Mouse (Mus musculus) limb, embryonic 11.5 days (tissue): Measurements from ENCODE around the gene Kirrel3. TPM values are rescaled to one million over a fixed set of nuclear protein-coding genes. Genes with fewer than 3 reads are reported as not detected.

Source experiments
- ATAC-seq: fragments of 200-750 bp; cut with Nextera tagmentation; 2 replicates; pipeline ENCODE4 v1.8.0; 2017; ENCODE audit warnings: low read depth; ENCODE audit not compliant: insufficient number of reproducible peaks, low FRiP score, low TSS enrichment
- DNase-seq: peaks from one replicate; pipeline ENCODE4 v3.0.0-alpha.2; 2015; ENCODE audit warnings: low spot score
- H3K27ac ChIP-seq: fragments of 300-500 bp; sonication (generic); replicated peaks from 2 replicates; pipeline ENCODE4 v1.5.1; 2014; ENCODE audit warnings: low read depth, mild to moderate bottlenecking, low read length
- H3K27me3 ChIP-seq: fragments of 300-500 bp; sonication (generic); 2 replicates; pipeline ENCODE4 v1.6.1; 2014; ENCODE audit warnings: mild to moderate bottlenecking, low read length, mixed read lengths; ENCODE audit not compliant: control insufficient read depth, insufficient read depth
- H3K36me3 ChIP-seq: fragments of 300-500 bp; sonication (generic); 2 replicates; pipeline ENCODE4 v1.6.1; 2014; ENCODE audit warnings: mild to moderate bottlenecking, low read length, moderate library complexity, mixed read lengths; ENCODE audit not compliant: control insufficient read depth, insufficient read depth
- H3K4me1 ChIP-seq: fragments of 300-500 bp; sonication (generic); 2 replicates; pipeline ENCODE4 v1.6.1; 2014; ENCODE audit warnings: low read length, mixed read lengths; ENCODE audit not compliant: control insufficient read depth, insufficient read depth
- H3K4me2 ChIP-seq: fragments of 300-500 bp; sonication (generic); 2 replicates; pipeline ENCODE4 v1.6.1; 2014; ENCODE audit warnings: low read depth, mild to moderate bottlenecking, moderate library complexity; ENCODE audit not compliant: severe bottlenecking
- H3K4me3 ChIP-seq: fragments of 300-500 bp; sonication (generic); 2 replicates; pipeline ENCODE4 v1.5.1; 2014; ENCODE audit warnings: low read depth, low read length
- H3K9ac ChIP-seq: fragments of 300-500 bp; sonication (generic); 2 replicates; pipeline ENCODE4 v1.6.1; 2014; ENCODE audit warnings: mild to moderate bottlenecking, low read length
- H3K9me3 ChIP-seq: fragments of 300-500 bp; sonication (generic); 2 replicates; pipeline ENCODE4 v1.6.1; 2016; ENCODE audit warnings: low read length; ENCODE audit not compliant: control insufficient read depth
- WGBS: fragments of 180-500 bp; shearing (Covaris S2); extraction: QIAGEN DNeasy Blood & Tissue Kit; methylation state at CpG from one replicate; pipeline ENCODE4 v1.1.7; 2014; 5-methylcytosine and 5-hydroxymethylcytosine counted together
- polyA plus RNA-seq: library from polyadenylated mRNA; unstranded; fragments of >200 nt; fragmentation: Nextera tagmentation; extraction: Ambion mirVana; gene quantifications from 2 replicates; pipeline ENCODE4 v1.2.1, GENCODE M21; 2014

Kirrel3 gene
- polyA plus RNA-seq, 1 experiment from 2014 or later: 2.6 TPM

DNA sequence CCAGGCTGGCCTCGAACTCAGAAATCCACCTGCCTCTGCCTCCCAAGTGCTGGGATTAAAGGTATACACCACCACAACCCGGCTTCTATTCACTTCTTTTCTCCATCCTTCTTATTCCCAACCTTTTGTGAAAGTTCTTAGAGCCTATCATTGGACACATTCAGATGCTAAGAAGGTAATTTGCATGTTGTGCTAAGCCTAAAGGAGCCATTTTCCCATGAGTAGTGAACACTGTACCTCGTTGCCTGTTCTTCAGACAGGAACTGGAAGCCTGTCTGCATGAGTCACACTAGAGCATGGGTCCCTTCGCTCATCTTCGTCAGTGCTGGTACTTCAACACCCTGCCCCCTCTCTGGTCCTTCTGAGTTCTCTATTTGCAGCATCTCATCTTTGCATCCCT, 268.2 kb downstream of the Kirrel3 start:
- no peaks in the 10 kb centered on the region for H3K27me3 ChIP-seq
- DNase-seq (no peak), ATAC-seq (no peak)
- H3K27ac ChIP-seq: no peak overlapping the region
- 77% methylated on average over 5 of the region's 5 CpGs for WGBS
- no peaks in the 10 kb centered on the region for H3K9me3 ChIP-seq
- H3K4me3 ChIP-seq: no peak overlapping the region
- H3K4me2 ChIP-seq: no peak overlapping the region
- H3K9ac ChIP-seq: no peak overlapping the region
- H3K4me1 ChIP-seq: no peaks in the 10 kb centered on the region
- H3K36me3 ChIP-seq: no peaks in the 10 kb centered on the region

DNA sequence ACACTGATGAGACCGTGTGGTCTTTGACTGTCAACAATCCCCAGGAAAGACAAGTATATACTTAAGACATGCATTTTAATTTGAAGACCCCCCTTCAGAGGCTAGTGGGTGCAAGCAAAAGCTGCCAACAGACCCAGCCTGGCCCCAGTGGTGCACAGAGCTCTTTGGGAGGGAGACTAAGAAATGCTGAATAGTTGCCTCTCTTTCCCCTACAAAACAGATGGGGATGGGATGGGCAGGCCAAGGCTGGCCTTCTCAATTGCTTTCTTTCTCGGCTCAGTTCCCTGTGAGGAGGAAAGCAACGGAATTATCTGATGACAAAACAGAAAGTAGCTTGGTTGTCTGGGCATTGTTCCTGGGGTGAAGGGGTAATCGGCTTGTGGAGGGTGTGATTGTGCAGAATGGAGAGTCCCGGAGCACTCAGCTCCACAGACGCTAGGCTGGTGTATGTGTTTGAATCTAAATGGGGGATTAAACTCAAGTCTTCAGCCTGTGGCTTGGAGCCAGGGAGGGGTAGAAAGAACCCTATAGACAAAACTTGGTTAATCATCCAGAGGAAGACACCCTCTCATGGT, 268.9 kb downstream of the Kirrel3 start:
- Histone ChIP-seq H3K4me1 (no peaks in the 10 kb centered on the region), H3K27ac (no peak overlapping the region), H3K27me3 (no peaks in the 10 kb centered on the region), H3K9ac (no peak overlapping the region), H3K4me3 (no peak overlapping the region), H3K4me2 (no peak overlapping the region), H3K9me3 (no peaks in the 10 kb centered on the region), H3K36me3 (no peaks in the 10 kb centered on the region)
- WGBS: 70% methylated on average over 6 of the region's 6 CpGs
- ATAC-seq: no peak
- DNase-seq: no peak

DNA sequence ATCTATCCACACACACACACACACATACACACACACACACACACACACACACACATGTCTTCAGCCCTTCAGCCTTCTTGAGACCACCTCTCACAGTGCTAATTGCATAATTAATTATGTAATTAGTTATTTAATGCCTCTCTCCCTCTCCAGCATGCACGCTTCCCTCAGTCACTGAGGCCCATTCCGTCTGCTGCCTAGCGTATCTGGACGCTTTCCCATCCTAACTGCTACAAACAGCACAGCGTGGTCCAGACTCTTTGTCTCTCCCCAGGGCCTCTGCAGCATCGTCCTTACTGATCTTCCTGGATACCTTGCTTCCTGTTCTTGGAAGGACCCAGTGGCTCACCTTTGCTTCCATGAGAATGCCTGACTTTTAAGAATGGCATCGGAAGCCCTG, 270.4 kb downstream of the Kirrel3 start:
- H3K9ac ChIP-seq: no peak overlapping the region
- no peaks in the 10 kb centered on the region for H3K4me1 ChIP-seq
- H3K4me3 ChIP-seq: no peak overlapping the region
- no peaks in the 10 kb centered on the region for H3K27me3 ChIP-seq
- no peak overlapping the region for H3K4me2 ChIP-seq
- no peak overlapping the region for H3K27ac ChIP-seq
- ATAC-seq (no peak), DNase-seq (no peak)
- no peaks in the 10 kb centered on the region for H3K9me3 ChIP-seq
- no peaks in the 10 kb centered on the region for H3K36me3 ChIP-seq
- 87% methylated on average over 7 of the region's 7 CpGs for WGBS

DNA sequence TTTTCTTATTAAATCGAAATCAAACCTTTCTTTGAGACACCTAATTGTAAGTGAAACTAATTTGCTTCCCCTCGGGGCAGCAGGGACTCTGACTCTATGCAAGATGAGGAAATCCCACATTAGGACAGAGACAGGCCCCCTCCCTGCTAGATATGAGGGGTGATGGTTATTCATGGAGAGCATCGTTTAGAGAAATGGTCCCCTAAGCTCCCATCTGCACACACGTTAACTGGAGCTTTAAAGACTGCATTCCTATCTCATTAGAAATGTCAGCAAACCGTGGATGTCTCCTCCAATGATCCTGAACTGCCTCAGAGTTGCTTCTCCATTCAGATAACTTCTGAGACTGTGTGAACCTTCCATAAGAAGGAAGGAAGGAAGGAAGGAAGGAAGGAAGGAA, 273.2 kb downstream of the Kirrel3 start:
- H3K36me3 ChIP-seq: no peaks in the 10 kb centered on the region
- H3K27me3 ChIP-seq: no peaks in the 10 kb centered on the region
- H3K4me2 ChIP-seq: no peak overlapping the region
- H3K27ac ChIP-seq: no peak overlapping the region
- no peak overlapping the region for H3K9ac ChIP-seq
- no peaks in the 10 kb centered on the region for H3K9me3 ChIP-seq
- no peaks in the 10 kb centered on the region for H3K4me1 ChIP-seq
- ATAC-seq (no peak), DNase-seq (no peak)
- WGBS: 60% methylated on average over 5 of the region's 5 CpGs
- H3K4me3 ChIP-seq: no peak overlapping the region

DNA sequence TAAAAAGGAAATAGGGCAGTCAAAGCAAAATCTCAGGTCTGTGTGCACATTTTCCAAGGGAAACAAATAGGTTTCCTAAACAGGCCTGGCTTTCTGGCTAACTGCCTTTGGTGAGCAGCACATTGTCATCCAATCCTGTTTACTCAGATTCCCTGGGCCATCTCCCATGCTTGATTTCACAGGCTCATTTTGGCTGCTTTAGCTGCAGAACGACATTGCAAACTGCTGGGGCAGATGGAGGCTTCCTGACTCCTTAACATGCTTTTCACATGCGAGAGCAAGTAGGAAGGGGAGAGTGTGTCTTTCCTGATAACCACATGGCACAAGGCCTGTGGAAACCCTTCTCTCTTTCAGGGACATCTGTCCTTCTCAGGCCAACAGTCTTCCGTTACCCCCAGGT, 274.8 kb downstream of the Kirrel3 start:
- Histone ChIP-seq H3K4me3 (no peak overlapping the region), H3K9me3 (no peaks in the 10 kb centered on the region), H3K36me3 (no peaks in the 10 kb centered on the region), H3K9ac (no peak overlapping the region), H3K27ac (no peak overlapping the region), H3K27me3 (no peaks in the 10 kb centered on the region), H3K4me2 (no peak overlapping the region), H3K4me1 (no peaks in the 10 kb centered on the region)
- 77% methylated on average over 3 of the region's 3 CpGs for WGBS
- DNase-seq: no peak
- ATAC-seq: no peak

DNA sequence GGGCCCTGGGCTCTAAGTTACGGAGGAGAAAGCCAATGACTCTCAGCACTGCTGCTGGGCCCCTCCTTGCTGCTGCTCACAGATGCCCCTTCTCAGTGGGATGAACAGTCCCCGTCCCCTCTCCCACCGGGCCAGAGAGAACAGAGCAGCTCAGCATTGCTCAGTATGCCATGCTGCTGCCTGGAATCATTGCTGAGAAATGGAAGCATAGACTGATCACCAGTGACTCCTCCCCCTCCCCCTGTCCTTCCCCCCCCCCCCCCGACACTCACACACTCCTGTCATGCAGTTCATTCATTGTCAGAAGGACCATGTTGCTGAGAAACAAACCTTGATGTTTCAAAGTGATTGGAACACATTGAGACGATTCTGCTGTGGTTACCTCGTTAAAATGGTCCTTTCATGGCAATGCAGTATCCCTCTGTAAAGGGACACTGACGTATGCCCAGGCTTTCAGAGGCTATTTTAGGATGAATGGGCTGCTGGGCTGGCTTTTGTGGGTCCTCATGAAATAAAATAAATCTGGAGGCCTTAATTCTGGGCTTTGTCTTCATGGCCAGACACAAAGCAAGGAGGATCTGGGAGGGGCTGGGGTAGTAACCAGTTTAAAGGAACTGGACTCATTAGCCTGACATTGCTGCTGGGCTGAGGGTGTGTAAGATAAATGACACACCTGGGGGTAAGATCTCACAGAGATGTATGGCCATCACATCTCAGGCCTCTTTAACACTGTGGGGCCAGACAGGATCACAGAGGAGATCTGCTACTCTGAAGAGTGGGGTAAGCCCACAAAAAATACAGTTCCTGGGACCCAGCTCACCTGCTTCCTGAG, 281.3 kb downstream of the Kirrel3 start:
- ATAC-seq (no peak), DNase-seq (no peak)
- Histone ChIP-seq H3K4me3 (no peak overlapping the region), H3K4me1 (no peaks in the 10 kb centered on the region), H3K9me3 (no peaks in the 10 kb centered on the region), H3K36me3 (no peaks in the 10 kb centered on the region), H3K9ac (no peak overlapping the region), H3K27me3 (no peaks in the 10 kb centered on the region), H3K4me2 (no peak overlapping the region), H3K27ac (no peak overlapping the region)
- WGBS: 50% methylated on average over 7 of the region's 7 CpGs

DNA sequence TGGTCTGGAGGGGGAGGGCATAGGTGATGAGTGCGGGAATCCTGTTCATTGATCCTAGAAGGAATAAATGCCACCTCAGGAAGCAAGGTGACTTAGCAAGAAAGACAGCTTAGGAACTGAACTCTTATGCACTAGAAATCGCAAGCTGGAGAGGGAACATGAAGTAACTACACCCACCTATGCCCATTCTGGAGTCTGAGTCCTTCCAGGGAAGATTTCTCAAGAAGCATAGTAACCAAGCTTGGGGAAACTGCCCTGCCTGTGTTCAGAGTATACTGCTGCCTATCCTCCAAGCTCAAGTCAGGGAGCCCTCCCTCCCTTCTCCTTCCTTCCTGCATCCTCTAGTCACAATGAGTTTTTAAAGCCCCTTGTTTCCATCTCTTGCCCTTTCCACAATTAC, 283.3 kb downstream of the Kirrel3 start:
- no peak overlapping the region for H3K4me3 ChIP-seq
- H3K4me2 ChIP-seq: no peak overlapping the region
- DNase-seq: no peak
- H3K4me1 ChIP-seq: no peaks in the 10 kb centered on the region
- no peaks in the 10 kb centered on the region for H3K27me3 ChIP-seq
- no peaks in the 10 kb centered on the region; the same call in 1 of the 2 replicates for H3K9me3 ChIP-seq
- no peak overlapping the region for H3K27ac ChIP-seq
- H3K9ac ChIP-seq: no peak overlapping the region
- no peak for ATAC-seq
- no peaks in the 10 kb centered on the region for H3K36me3 ChIP-seq
- WGBS: 88% methylated on average over 2 of the region's 2 CpGs

DNA sequence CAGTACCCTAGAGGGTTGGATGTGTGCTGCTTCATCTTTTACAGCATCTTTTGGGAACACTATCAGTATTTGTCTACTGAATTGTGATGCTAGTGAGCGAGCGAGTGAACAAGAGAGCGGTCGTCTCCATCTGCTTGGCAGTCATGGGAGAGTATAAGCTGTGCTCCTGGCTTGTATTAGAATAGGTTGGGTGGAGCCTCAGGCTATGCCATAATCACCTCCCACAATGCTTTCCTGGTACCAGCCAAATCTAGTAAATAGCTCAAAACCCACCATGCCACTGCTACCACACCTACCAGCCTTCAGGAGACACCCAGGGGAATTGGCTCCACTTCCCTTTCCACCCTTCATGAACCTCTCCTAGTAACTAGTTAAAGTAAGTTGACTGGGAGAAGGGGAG, 285.3 kb downstream of the Kirrel3 start:
- Histone ChIP-seq H3K4me2 (no peak overlapping the region), H3K27ac (no peak overlapping the region), H3K4me3 (no peak overlapping the region), H3K9ac (no peak overlapping the region), H3K4me1 (no peaks in the 10 kb centered on the region), H3K36me3 (no peaks in the 10 kb centered on the region), H3K9me3 (no peaks in the 10 kb centered on the region; the same call in 1 of the 2 replicates), H3K27me3 (no peaks in the 10 kb centered on the region)
- ATAC-seq: no peak
- WGBS: 95% methylated on average over 4 of the region's 4 CpGs
- no peak for DNase-seq
